Mouse (Mus musculus) lung, adult 2 months (tissue): ENCODE data around the gene Eps8l2.

Source experiments
- CTCF ChIP-seq: fragments of 200-500 bp; IDR thresholded peaks from 2 replicates; pipeline ENCODE4 v1.5.1; 2011; ENCODE audit warnings: mild to moderate bottlenecking, low read length, control low read depth; ENCODE audit not compliant: insufficient read depth
- POLR2A ChIP-seq: fragments of 200-500 bp; IDR thresholded peaks from 2 replicates; pipeline ENCODE4 v1.6.1; 2011; ENCODE audit warnings: low read depth, mild to moderate bottlenecking, control low read depth, low read length, borderline replicate concordance; ENCODE audit errors: extremely low read depth

DNA sequence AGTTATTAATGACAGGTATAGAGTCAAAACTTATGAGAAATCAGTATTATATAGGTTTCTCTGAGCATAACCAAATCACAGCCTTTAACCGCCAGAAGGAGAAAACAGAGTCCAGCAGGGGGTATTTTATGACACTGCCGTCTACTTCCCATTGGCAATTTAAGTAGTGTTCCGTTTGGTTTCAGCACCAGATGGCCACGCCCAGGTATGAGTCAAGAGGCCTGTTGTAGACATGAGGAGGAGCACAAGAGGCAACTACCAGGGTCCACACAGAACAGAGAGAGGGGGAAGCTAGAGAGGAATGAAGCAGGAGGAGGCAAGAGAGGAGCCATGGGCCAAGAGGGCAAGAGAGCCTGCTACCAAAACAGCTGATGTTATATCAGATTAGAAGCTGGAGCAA is 40.9 kb downstream of the Eps8l2 start:
- TF ChIP-seq POLR2A (no peak), CTCF (no peak)
